Mouse (Mus musculus): ENCODE measurements around the gene Cdh22.

DNA sequence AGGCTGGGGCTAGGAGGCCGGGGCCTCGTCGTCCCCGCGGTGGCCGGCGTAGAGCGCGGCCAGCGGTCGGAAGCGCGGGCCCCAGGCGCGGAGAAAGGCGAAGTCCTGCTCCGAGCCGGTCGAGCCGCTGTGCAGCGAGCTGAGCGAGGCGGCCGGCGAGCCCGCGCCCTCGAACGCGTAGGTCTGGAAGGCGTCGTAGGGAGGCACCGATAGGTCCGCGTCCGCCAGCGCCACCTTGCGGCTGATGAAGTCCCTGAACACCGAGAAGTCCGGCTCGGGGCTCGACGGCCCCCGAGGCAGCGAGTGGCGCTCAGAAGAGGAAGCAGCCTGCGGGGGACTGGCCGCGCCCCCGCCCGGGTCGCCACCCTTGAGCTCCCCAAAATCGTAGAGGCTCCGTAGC lies 122.5 kb downstream of the Cdh22 start:
- no peak for TF ChIP-seq POLR2A (IDR thresholded peaks at IDR 0.05; ENCODE audit: low read depth, low read length)
- TF ChIP-seq CTCF (conservative IDR thresholded peaks at IDR 0.05; ENCODE audit: insufficient read depth, insufficient read length, low read depth, low read length): peak; percentile 73

Measured in kidney, adult 2 months (tissue).